Mouse (Mus musculus) fibroblast of lung, adult 2 months (primary cell): ENCODE measurements around the gene Pde9a.
"Not testable (repeated sequence)": the region's sequence is repeated elsewhere in the genome, so short reads cannot be mapped to it uniquely, and the experiment has no call there.

ENCODE experiments used
- DNase-seq: peaks from one replicate; pipeline ENCODE4 v3.0.0-alpha.2; 2011; ENCODE audit warnings: low read depth

Pde9a gene

GRCm38 (mm10) chr17:31385671-31386665, at the start of gene Pde9a:
TSS of gene Pde9a (plus strand) at chr17:31386210.
- no peak for DNase-seq

- DNase-seq = no peak
Measured at GRCm38 (mm10) chr17:31339769-31340168, 46.2 kb upstream of the Pde9a start.

- no peak for DNase-seq
Measured at GRCm38 (mm10) chr17:31342191-31342590, 43.8 kb upstream of the Pde9a start.

- DNase-seq = no peak
Measured at GRCm38 (mm10) chr17:31344172-31344801, 41.7 kb upstream of the Pde9a start.

- no peak for DNase-seq
Measured at GRCm38 (mm10) chr17:31344816-31345215, 41.2 kb upstream of the Pde9a start.

GRCm38 (mm10) chr17:31348129-31348528, 37.9 kb upstream of the Pde9a start:
- no peak for DNase-seq

- DNase-seq = no peak
Measured at GRCm38 (mm10) chr17:31349388-31349787, 36.6 kb upstream of the Pde9a start.

GRCm38 (mm10) chr17:31351984-31352383, 34.0 kb upstream of the Pde9a start:
- no peak for DNase-seq

GRCm38 (mm10) chr17:31353255-31353654, 32.8 kb upstream of the Pde9a start:
- no peak for DNase-seq

- not testable (repeated sequence) for DNase-seq
Measured at GRCm38 (mm10) chr17:31354684-31355083, 31.3 kb upstream of the Pde9a start.

- DNase-seq = no peak
Measured at GRCm38 (mm10) chr17:31355792-31356502, 30.1 kb upstream of the Pde9a start.

- DNase-seq = no peak
Measured at GRCm38 (mm10) chr17:31360582-31360981, 25.4 kb upstream of the Pde9a start.

GRCm38 (mm10) chr17:31365586-31366166, 20.3 kb upstream of the Pde9a start:
- no peak for DNase-seq

- DNase-seq = no peak
Measured at GRCm38 (mm10) chr17:31370221-31370620, 15.8 kb upstream of the Pde9a start.

- DNase-seq = no peak
Measured at GRCm38 (mm10) chr17:31370931-31371330, 15.1 kb upstream of the Pde9a start.

- DNase-seq = no peak
Measured at GRCm38 (mm10) chr17:31377961-31378360, 8.0 kb upstream of the Pde9a start.

- no peak for DNase-seq
Measured at GRCm38 (mm10) chr17:31378361-31378761, 7.6 kb upstream of the Pde9a start.

- DNase-seq = no peak
Measured at GRCm38 (mm10) chr17:31379086-31379485, 6.9 kb upstream of the Pde9a start.

- DNase-seq = no peak
Measured at GRCm38 (mm10) chr17:31379863-31380262, 6.1 kb upstream of the Pde9a start.

- DNase-seq = no peak
Measured at GRCm38 (mm10) chr17:31383320-31383719, 2.7 kb upstream of the Pde9a start.

GRCm38 (mm10) chr17:31384968-31385627, 912 bp upstream of the Pde9a start:
- peak; percentile 54 for DNase-seq
